13 mouse cellular contexts compared by ENCODE assay signal in genomic region chr5:130708616-130709015, GRCm38 (mm10).
"Had no signal": no experiment of that assay in that cellular context is flagged by ENCODE, and none has a peak within 500 bp of the region (broad histone marks: within the 10 kb centered on the region; RNA-seq: fewer than 3 reads in every experiment).

No protein-coding gene starts in this region.

- DNase-seq: gastrocnemius, adult 2 months; gastrocnemius, postnatal 10 days; gastrocnemius, postnatal 25 days; heart, adult 2 months; heart, postnatal 10 days; heart, postnatal 4 days; kidney, adult 18-20 months; kidney, adult 8-10 months; kidney, postnatal 10 days; kidney, postnatal 25 days; kidney, postnatal 4 days; liver; liver, embryonic 13.5 days had no signal
